Mouse (Mus musculus) heart, adult 2 months (tissue): ENCODE results near the gene Nav1. TPM values are rescaled to one million over a fixed set of nuclear protein-coding genes. Genes with fewer than 3 reads are reported as not detected.

ENCODE experiments used
- DNase-seq, 2 experiments: peaks; one replicate each; pipeline ENCODE4 v3.0.0; 2021
- H3K27ac ChIP-seq: fragments of 200-600 bp; 2 replicates; pipeline ENCODE4 v1.8.1; 2022
- H3K27me3 ChIP-seq: fragments of 200-500 bp; 2 replicates; pipeline ENCODE4 v1.6.1; 2012; ENCODE audit warnings: mild to moderate bottlenecking, low read length, inconsistent platforms, mixed read lengths; ENCODE audit not compliant: control insufficient read depth, insufficient read depth
- H3K36me3 ChIP-seq: fragments of 200-500 bp; 2 replicates; pipeline ENCODE4 v1.6.1; 2012; ENCODE audit warnings: low read length, inconsistent platforms; ENCODE audit not compliant: control insufficient read depth, insufficient read depth
- H3K4me1 ChIP-seq: fragments of 200-500 bp; 2 replicates; pipeline ENCODE4 v1.6.1; 2011; ENCODE audit warnings: low read length; ENCODE audit not compliant: control insufficient read depth, insufficient read depth
- H3K4me3 ChIP-seq: fragments of 200-600 bp; 2 replicates; pipeline ENCODE4 v1.8.1; 2022
- H3K79me2 ChIP-seq: fragments of 200-500 bp; replicated peaks from 2 replicates; pipeline ENCODE4 v1.6.1; 2012; ENCODE audit warnings: mild to moderate bottlenecking, inconsistent platforms, low read length, moderate library complexity, mixed read lengths; ENCODE audit not compliant: control insufficient read depth, insufficient read depth
- H3K9ac ChIP-seq: fragments of 200-500 bp; 2 replicates; pipeline ENCODE4 v1.6.1; 2012; ENCODE audit warnings: low read depth, mild to moderate bottlenecking, control low read depth, inconsistent platforms, low read length, mixed read lengths
- CTCF ChIP-seq: fragments of 200-600 bp; IDR thresholded peaks from 2 replicates; pipeline ENCODE4 v1.8.1; 2022; ENCODE audit warnings: antibody characterized with exemption, mild to moderate bottlenecking, moderate library complexity
- EP300 ChIP-seq: fragments of 200-500 bp; IDR thresholded peaks from 2 replicates; pipeline ENCODE4 v1.6.1; 2011; ENCODE audit warnings: low read depth, low read length, control low read depth; ENCODE audit not compliant: insufficient read depth
- POLR2A ChIP-seq: fragments of 200-500 bp; IDR thresholded peaks from 2 replicates; pipeline ENCODE4 v1.6.1; 2011; ENCODE audit warnings: mild to moderate bottlenecking, low read depth, low read length, control low read depth; ENCODE audit not compliant: insufficient read depth
- WGBS: fragments of 180-500 bp; shearing (Covaris S2); methylation state at CpG from one replicate; pipeline ENCODE4 v1.1.7; 2018; 5-methylcytosine and 5-hydroxymethylcytosine counted together
- intact Hi-C: fragments of 180-260 bp; cut with DNase I; formaldehyde crosslinking; loops from one replicate; pipeline ENCODE4 v1.15.1; 2025
- polyA plus RNA-seq: library from polyadenylated mRNA; depleted of rRNA; stranded (reverse); fragments of >200 nt; gene quantifications from 2 replicates; pipeline ENCODE4 v1.2.3, GENCODE M21; 2012
- total RNA-seq, 2 experiments: library from RNA; stranded (reverse); gene quantifications; 2 replicates each; pipeline ENCODE4 v1.2.3; 2021

Gene Nav1
- total and polyA plus RNA-seq, 3 experiments = 15.2 to 20.7 (median 19.1) TPM

GRCm38 (mm10) chr1:135574451-135575208 lies 32.5 kb downstream of the Nav1 start:
- Histone ChIP-seq H3K36me3 (no peaks in the 10 kb centered on the region; the same call in 1 of the 2 replicates), H3K9ac (no peak overlapping the region), H3K4me3 (no peak overlapping the region), H3K27me3 (no peaks in the 10 kb centered on the region), H3K27ac (peak overlapping the region; percentile 27), H3K79me2 (no peaks in the 10 kb centered on the region), H3K4me1 (peaks cover 7% of the 10 kb centered on the region)
- 53% methylated on average over 4 of the region's 4 CpGs for WGBS
- TF ChIP-seq POLR2A (no peak), CTCF (0 out of 2 replicates have a peak, but pooled peaks have one; percentile 7), EP300 (0 out of 2 replicates have a peak, but pooled peaks have one; percentile 11)
- intact Hi-C loops = no loop called here
- DNase-seq = peak; percentile 55 to 62

GRCm38 (mm10) chr1:135572139-135572892 lies 34.8 kb downstream of the Nav1 start:
- WGBS = 84% methylated on average over 4 of the region's 4 CpGs
- H3K36me3 ChIP-seq = no peaks in the 10 kb centered on the region; the same call in 1 of the 2 replicates
- intact Hi-C loops = no loop called here

GRCm38 (mm10) chr1:135568087-135568486 lies 39.0 kb downstream of the Nav1 start:
- H3K4me1 ChIP-seq = no peaks in the 10 kb centered on the region; the same call in 1 of the 2 replicates
- H3K27ac ChIP-seq = no peak overlapping the region
- no peak for DNase-seq
- H3K36me3 ChIP-seq = no peaks in the 10 kb centered on the region
- no peak overlapping the region for H3K4me3 ChIP-seq
- WGBS = 89% methylated on average over 8 of the region's 8 CpGs
- intact Hi-C loops = no loop called here
- no peak overlapping the region for H3K9ac ChIP-seq
- TF ChIP-seq EP300 = no peak
- no peak for TF ChIP-seq POLR2A
- TF ChIP-seq CTCF = no peak
- H3K79me2 ChIP-seq = no peaks in the 10 kb centered on the region
- no peaks in the 10 kb centered on the region for H3K27me3 ChIP-seq

More at GRCm38 (mm10) chr1:135572139-135572892, 34.8 kb downstream of the Nav1 start:
- H3K9ac ChIP-seq = no peak overlapping the region
- TF ChIP-seq POLR2A = no peak
- TF ChIP-seq EP300 = no peak
- no peak for TF ChIP-seq CTCF
- no peak overlapping the region for H3K27ac ChIP-seq
- peaks cover 7% of the 10 kb centered on the region for H3K4me1 ChIP-seq
- H3K79me2 ChIP-seq = no peaks in the 10 kb centered on the region
- no peak overlapping the region for H3K4me3 ChIP-seq
- no peak for DNase-seq
- no peaks in the 10 kb centered on the region for H3K27me3 ChIP-seq

- no peaks in the 10 kb centered on the region for H3K36me3 ChIP-seq
- WGBS = 88% methylated on average over 7 of the region's 7 CpGs
- no peaks in the 10 kb centered on the region; the same call in 1 of the 2 replicates for H3K4me1 ChIP-seq
- H3K9ac ChIP-seq = no peak overlapping the region
- no peaks in the 10 kb centered on the region for H3K79me2 ChIP-seq
- H3K27me3 ChIP-seq = no peaks in the 10 kb centered on the region
- TF ChIP-seq CTCF (no peak), EP300 (no peak)
- intact Hi-C loops = no loop called here
- no peak for DNase-seq
- H3K27ac ChIP-seq = no peak overlapping the region
- H3K4me3 ChIP-seq = no peak overlapping the region
These were observed 40.5 kb downstream of the Nav1 start for GRCm38 (mm10) chr1:135566611-135567010.

- H3K4me1 ChIP-seq = no peaks in the 10 kb centered on the region; the same call in 1 of the 2 replicates
- no peak for DNase-seq
- H3K9ac ChIP-seq = no peak overlapping the region
- no peaks in the 10 kb centered on the region for H3K36me3 ChIP-seq
- no peaks in the 10 kb centered on the region for H3K79me2 ChIP-seq
- H3K27me3 ChIP-seq = no peaks in the 10 kb centered on the region
- H3K4me3 ChIP-seq = no peak overlapping the region
- TF ChIP-seq POLR2A (no peak), EP300 (no peak), CTCF (no peak)
- WGBS = 86% methylated on average over 5 of the region's 5 CpGs
- no peak overlapping the region for H3K27ac ChIP-seq
- intact Hi-C loops = no loop called here
These were observed 41.3 kb downstream of the Nav1 start for GRCm38 (mm10) chr1:135565775-135566174.
